Mouse (Mus musculus) myocyte (in vitro differentiated cells): ENCODE data around the gene Hist1h4i.

Source experiments
- CEBPB ChIP-seq: IDR thresholded peaks from 2 replicates; pipeline ENCODE4 v1.6.1; 2011; ENCODE audit warnings: mild to moderate bottlenecking, moderate library complexity; ENCODE audit not compliant: poor library complexity, insufficient read depth, severe bottlenecking
- E2F4 ChIP-seq: IDR thresholded peaks from one replicate; pipeline ENCODE4 v1.6.1; 2011; ENCODE audit warnings: mild to moderate bottlenecking, control low read depth, moderate library complexity; ENCODE audit not compliant: insufficient read depth
- MAX ChIP-seq: IDR thresholded peaks from one replicate; pipeline ENCODE4 v1.6.1; 2011; ENCODE audit warnings: low read depth, mild to moderate bottlenecking, control low read depth
- MYOD1 ChIP-seq, 3 experiments: IDR thresholded peaks; one replicate each; pipeline ENCODE4 v1.6.1; 2011; ENCODE audit warnings: control low read depth in 2 of 3, low read depth in 2 of 3, mild to moderate bottlenecking in 2 of 3, moderate library complexity in 1 of 3; ENCODE audit not compliant: insufficient read length in 2 of 3, control insufficient read depth in 1 of 3
- MYOG ChIP-seq, 3 experiments: IDR thresholded peaks; one replicate each; pipeline ENCODE4 v1.6.1; 2011; ENCODE audit warnings: control low read depth in 2 of 3, low read depth in 2 of 3, mild to moderate bottlenecking in 2 of 3; ENCODE audit not compliant: insufficient read length in 2 of 3, control insufficient read depth in 1 of 3, insufficient read depth in 1 of 3
- POLR2A ChIP-seq: IDR thresholded peaks from one replicate; pipeline ENCODE4 v1.6.1; 2011; ENCODE audit warnings: low read depth, mild to moderate bottlenecking, control low read depth, moderate library complexity; ENCODE audit not compliant: insufficient read length
- POLR2AphosphoS2 ChIP-seq: IDR thresholded peaks from one replicate; pipeline ENCODE4 v1.6.1; 2011; ENCODE audit warnings: low read depth, control low read depth; ENCODE audit not compliant: insufficient read length
- REST ChIP-seq: IDR thresholded peaks from one replicate; pipeline ENCODE4 v1.6.1; 2011; ENCODE audit warnings: mild to moderate bottlenecking, control low read depth, moderate library complexity; ENCODE audit not compliant: insufficient read depth, insufficient read length
- TCF12 ChIP-seq: IDR thresholded peaks from one replicate; pipeline ENCODE4 v1.6.1; 2011; ENCODE audit warnings: mild to moderate bottlenecking, control low read depth; ENCODE audit not compliant: poor library complexity, insufficient read depth, severe bottlenecking
- USF1 ChIP-seq: IDR thresholded peaks from one replicate; pipeline ENCODE4 v1.6.1; 2011; ENCODE audit warnings: low read depth, mild to moderate bottlenecking, control low read depth, moderate library complexity

DNA sequence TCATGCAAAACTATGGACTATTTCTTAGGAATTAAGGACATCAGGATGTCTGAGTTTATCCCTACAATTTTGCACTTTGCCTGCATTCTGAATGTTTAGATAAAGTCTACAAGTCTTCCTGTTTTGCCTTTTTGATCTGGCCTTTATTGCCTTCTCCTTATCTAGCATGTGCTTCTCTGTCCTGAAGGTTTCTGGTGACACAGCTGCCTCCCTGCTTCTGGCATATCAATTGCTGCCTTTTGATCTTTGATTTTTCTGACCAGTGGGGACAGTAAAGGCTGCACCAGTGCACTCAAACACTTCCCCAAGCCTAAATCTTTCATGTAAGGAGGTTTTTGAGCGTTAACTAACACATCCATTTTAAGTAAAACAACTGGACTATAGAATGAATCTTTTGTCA, 22.3 kb upstream of the Hist1h4i start:
- TF ChIP-seq MAX (no peak), POLR2A (no peak), E2F4 (no peak), USF1 (no peak), MYOD1 (IDR thresholded peaks at IDR 0.05; ENCODE audit: control insufficient read depth in 1 of 3, insufficient read length in 2 of 3, low read depth in 2 of 3) (no peak), MYOG (IDR thresholded peaks at IDR 0.05; ENCODE audit: control insufficient read depth in 1 of 3, insufficient read depth in 1 of 3, insufficient read length in 2 of 3, low read depth in 2 of 3) (no peak), REST (no peak), TCF12 (no peak), CEBPB (no peak), POLR2AphosphoS2 (no peak)
